Mouse (Mus musculus) forebrain, postnatal 0 days (tissue): ENCODE results near the gene Olfr1043. TPM values are rescaled to one million over a fixed set of nuclear protein-coding genes. Genes with fewer than 3 reads are reported as not detected.

Experiments used
- ATAC-seq: fragments of 200-750 bp; cut with Nextera tagmentation; 2 replicates; pipeline ENCODE4 v1.8.0; 2017; ENCODE audit warnings: mild to moderate bottlenecking, moderate library complexity
- DNase-seq: peaks from one replicate; pipeline ENCODE4 v3.0.0-alpha.2; 2015
- H3K27ac ChIP-seq: fragments of 300-500 bp; sonication (generic); 2 replicates; pipeline ENCODE4 v1.5.1; 2014; ENCODE audit warnings: low read depth, mild to moderate bottlenecking, antibody characterized with exemption, low read length, moderate library complexity, mixed read lengths
- H3K27me3 ChIP-seq: fragments of 300-500 bp; sonication (generic); 2 replicates; pipeline ENCODE4 v1.6.1; 2014; ENCODE audit warnings: mild to moderate bottlenecking, low read length, mixed read lengths; ENCODE audit not compliant: insufficient read depth
- H3K36me3 ChIP-seq: fragments of 300-500 bp; sonication (generic); 2 replicates; pipeline ENCODE4 v1.6.1; 2014; ENCODE audit warnings: mild to moderate bottlenecking, moderate library complexity; ENCODE audit not compliant: insufficient read depth
- H3K4me1 ChIP-seq: fragments of 300-500 bp; sonication (generic); 2 replicates; pipeline ENCODE4 v1.6.1; 2014; ENCODE audit warnings: antibody characterized with exemption; ENCODE audit not compliant: insufficient read depth
- H3K4me2 ChIP-seq: fragments of 300-500 bp; sonication (generic); 2 replicates; pipeline ENCODE4 v1.6.1; 2014; ENCODE audit warnings: low read depth, mild to moderate bottlenecking, moderate library complexity
- H3K4me3 ChIP-seq: fragments of 300-500 bp; sonication (generic); 2 replicates; pipeline ENCODE4 v1.5.1; 2014; ENCODE audit warnings: low read depth, low read length, mixed read lengths
- H3K9ac ChIP-seq: fragments of 300-500 bp; sonication (generic); 2 replicates; pipeline ENCODE4 v1.6.1; 2014; ENCODE audit warnings: mild to moderate bottlenecking
- H3K9me3 ChIP-seq: fragments of 300-500 bp; sonication (generic); 2 replicates; pipeline ENCODE4 v1.6.1; 2016; ENCODE audit warnings: low read length
- CTCF ChIP-seq: sonication (generic); IDR thresholded peaks from 2 replicates; pipeline ENCODE4 v1.5.1; 2016; ENCODE audit warnings: antibody characterized with exemption, control low read depth, low read depth
- WGBS: fragments of 180-500 bp; shearing (Covaris S2); extraction: QIAGEN DNeasy Blood & Tissue Kit; methylation state at CpG from one replicate; pipeline ENCODE4 v1.1.7; 2014; 5-methylcytosine and 5-hydroxymethylcytosine counted together
- polyA plus RNA-seq: library from polyadenylated mRNA; unstranded; fragments of >200 nt; fragmentation: Nextera tagmentation; extraction: Ambion mirVana; gene quantifications from 2 replicates; pipeline ENCODE4 v1.2.1, GENCODE M21; 2015
- total RNA-seq: library from RNA; depleted of rRNA; stranded (reverse); fragments of >200 nt; gene quantifications from 2 replicates; pipeline ENCODE4 v1.2.3, GENCODE M21; 2014; rRNA removed

Gene Olfr1043
- total and polyA plus RNA-seq, 2 experiments from 2014 or later = not detected

DNA sequence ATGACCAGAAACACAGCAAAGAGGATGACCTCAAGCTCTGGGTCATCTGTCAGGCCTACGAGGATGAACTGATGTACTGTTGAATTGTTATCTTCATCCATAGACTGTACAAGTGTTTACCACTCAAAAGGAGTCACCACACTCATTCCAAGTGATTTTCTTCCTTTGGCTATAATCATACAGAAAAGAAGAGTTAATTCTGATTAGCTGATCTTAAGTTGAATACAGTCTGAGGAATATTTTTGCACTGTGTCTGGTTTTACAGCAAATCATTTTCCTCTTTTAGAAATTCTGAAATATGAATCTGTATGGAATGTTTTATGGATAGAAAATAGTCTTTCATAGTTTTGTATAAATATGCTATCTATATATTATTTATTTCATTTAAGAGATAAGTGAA lies 20.7 kb downstream of the Olfr1043 start, which contains the start of gene Olfr1040:
TSS of gene Olfr1040 (minus strand) at position 101 of the 400 bp plus-strand sequence.
- H3K4me1 ChIP-seq = no peaks in the 10 kb centered on the region
- no peaks in the 10 kb centered on the region for H3K27me3 ChIP-seq
- 87% methylated on average over 1 of the region's 1 CpGs for WGBS
- H3K4me2 ChIP-seq = no peak within 1 kb of the TSS
- H3K27ac ChIP-seq = no peak within 1 kb of the TSS
- no peak for TF ChIP-seq CTCF
- no peaks in the 10 kb centered on the region for H3K9me3 ChIP-seq
- no peak within 1 kb of the TSS for H3K9ac ChIP-seq
- ATAC-seq = no peak
- DNase-seq = no peak
- H3K4me3 ChIP-seq = no peak within 1 kb of the TSS
- H3K36me3 ChIP-seq = no peaks in the 10 kb centered on the region

- no peak for DNase-seq
- Histone ChIP-seq H3K9ac (no peak within 1 kb of the TSS), H3K4me1 (no peaks in the 10 kb centered on the region), H3K27me3 (no peaks in the 10 kb centered on the region), H3K4me3 (no peak within 1 kb of the TSS), H3K9me3 (no peaks in the 10 kb centered on the region), H3K27ac (no peak within 1 kb of the TSS), H3K36me3 (no peaks in the 10 kb centered on the region), H3K4me2 (no peak within 1 kb of the TSS)
- no peak for ATAC-seq
- no peak for TF ChIP-seq CTCF
- WGBS = 94% methylated on average over 1 of the region's 1 CpGs
Observed at GRCm38 (mm10) chr2:86135828-86136227, 31.5 kb downstream of the Olfr1043 start, which contains the start of gene Olfr1039. TSS of gene Olfr1039 (minus strand) at chr2:86135928.

Other genes with a start within 250 kb of the Olfr1043 start
- gene Olfr1026, start 246.0 kb downstream of the Olfr1043 start, total RNA-seq = not detected in 2 replicates
- gene Olfr1026, start 246.0 kb downstream of the Olfr1043 start, polyA plus RNA-seq = not detected in 2 replicates
- gene Olfr1028, start 217.1 kb downstream of the Olfr1043 start, total RNA-seq = not detected in 2 replicates
- gene Olfr1028, start 217.1 kb downstream of the Olfr1043 start, polyA plus RNA-seq = not detected in 2 replicates
- not detected in 2 replicates for gene Olfr1029, start 193.6 kb downstream of the Olfr1043 start, total RNA-seq
- not detected in 2 replicates for gene Olfr1029, start 193.6 kb downstream of the Olfr1043 start, polyA plus RNA-seq
- not detected in 2 replicates for gene Olfr1030, start 188.2 kb downstream of the Olfr1043 start, total RNA-seq
- not detected in 2 replicates for gene Olfr1030, start 188.2 kb downstream of the Olfr1043 start, polyA plus RNA-seq
- gene Olfr1031, start 177.2 kb downstream of the Olfr1043 start, total RNA-seq = not detected in 2 replicates
- gene Olfr1031, start 177.2 kb downstream of the Olfr1043 start, polyA plus RNA-seq = not detected in 2 replicates
- gene Olfr1032, start 162.0 kb downstream of the Olfr1043 start, total RNA-seq = not detected in 2 replicates
- not detected in 2 replicates for gene Olfr1032, start 162.0 kb downstream of the Olfr1043 start, polyA plus RNA-seq
- gene Olfr1033, start 146.9 kb downstream of the Olfr1043 start, total RNA-seq = 0.05 and 0.08 TPM in 2 replicates
- gene Olfr1033, start 146.9 kb downstream of the Olfr1043 start, polyA plus RNA-seq = 1.1 and 1.2 TPM in 2 replicates
- not detected in 2 replicates for gene Olfr1034, start 121.7 kb downstream of the Olfr1043 start, total RNA-seq
- not detected in 2 replicates for gene Olfr1034, start 121.7 kb downstream of the Olfr1043 start, polyA plus RNA-seq
- not detected in 2 replicates for gene Olfr1036, start 93.5 kb downstream of the Olfr1043 start, total RNA-seq
- gene Olfr1036, start 93.5 kb downstream of the Olfr1043 start, polyA plus RNA-seq = not detected in 2 replicates
- gene Olfr1037, start 80.1 kb downstream of the Olfr1043 start, total RNA-seq = not detected in 2 replicates
- gene Olfr1037, start 80.1 kb downstream of the Olfr1043 start, polyA plus RNA-seq = not detected in 2 replicates
- not detected in 2 replicates for gene Olfr1039, start 31.6 kb downstream of the Olfr1043 start, total RNA-seq
- gene Olfr1039, start 31.6 kb downstream of the Olfr1043 start, polyA plus RNA-seq = not detected in 2 replicates
- not detected in 2 replicates for gene Olfr1040, start 20.8 kb downstream of the Olfr1043 start, total RNA-seq
- not detected in 2 replicates for gene Olfr1040, start 20.8 kb downstream of the Olfr1043 start, polyA plus RNA-seq
- not detected in 2 replicates for gene Olfr1042, start 5.7 kb downstream of the Olfr1043 start, total RNA-seq
- gene Olfr1042, start 5.7 kb downstream of the Olfr1043 start, polyA plus RNA-seq = not detected in 2 replicates
- not detected in 2 replicates for gene Olfr1044, start 10.3 kb upstream of the Olfr1043 start, total RNA-seq
- not detected in 2 replicates for gene Olfr1044, start 10.3 kb upstream of the Olfr1043 start, polyA plus RNA-seq
- gene Olfr52, start 18.2 kb upstream of the Olfr1043 start, total RNA-seq = not detected in 2 replicates
- gene Olfr52, start 18.2 kb upstream of the Olfr1043 start, polyA plus RNA-seq = not detected in 2 replicates
- not detected in 2 replicates for gene Olfr1045, start 35.5 kb upstream of the Olfr1043 start, total RNA-seq
- gene Olfr1045, start 35.5 kb upstream of the Olfr1043 start, polyA plus RNA-seq = not detected in 2 replicates
- not detected in 2 replicates for gene Olfr1046, start 51.8 kb upstream of the Olfr1043 start, total RNA-seq
- not detected in 2 replicates for gene Olfr1046, start 51.8 kb upstream of the Olfr1043 start, polyA plus RNA-seq
- not detected in 2 replicates for gene Olfr1047, start 63.9 kb upstream of the Olfr1043 start, total RNA-seq
- gene Olfr1047, start 63.9 kb upstream of the Olfr1043 start, polyA plus RNA-seq = not detected in 2 replicates
- not detected in 2 replicates for gene Olfr1048, start 72.8 kb upstream of the Olfr1043 start, total RNA-seq
- not detected in 2 replicates for gene Olfr1048, start 72.8 kb upstream of the Olfr1043 start, polyA plus RNA-seq
- not detected in 2 replicates for gene Olfr1049, start 90.8 kb upstream of the Olfr1043 start, total RNA-seq
- not detected in 2 replicates for gene Olfr1049, start 90.8 kb upstream of the Olfr1043 start, polyA plus RNA-seq
- gene Olfr1051, start 111.6 kb upstream of the Olfr1043 start, total RNA-seq = not detected in 2 replicates
- not detected in 2 replicates for gene Olfr1051, start 111.6 kb upstream of the Olfr1043 start, polyA plus RNA-seq
- gene Olfr1052, start 124.9 kb upstream of the Olfr1043 start, total RNA-seq = not detected in 2 replicates
- gene Olfr1052, start 124.9 kb upstream of the Olfr1043 start, polyA plus RNA-seq = not detected in 2 replicates
- not detected in 2 replicates for gene Olfr1053, start 147.8 kb upstream of the Olfr1043 start, total RNA-seq
- gene Olfr1053, start 147.8 kb upstream of the Olfr1043 start, polyA plus RNA-seq = not detected in 2 replicates
- not detected in 2 replicates for gene Olfr1054, start 167.9 kb upstream of the Olfr1043 start, total RNA-seq
- gene Olfr1054, start 167.9 kb upstream of the Olfr1043 start, polyA plus RNA-seq = not detected in 2 replicates
- not detected in 2 replicates for gene Olfr1055, start 182.8 kb upstream of the Olfr1043 start, total RNA-seq
- not detected in 2 replicates for gene Olfr1055, start 182.8 kb upstream of the Olfr1043 start, polyA plus RNA-seq
- gene Olfr1056, start 194.9 kb upstream of the Olfr1043 start, total RNA-seq = not detected in 2 replicates
- not detected in 2 replicates for gene Olfr1056, start 194.9 kb upstream of the Olfr1043 start, polyA plus RNA-seq
- gene Olfr1057, start 210.9 kb upstream of the Olfr1043 start, total RNA-seq = not detected in 2 replicates
- gene Olfr1057, start 210.9 kb upstream of the Olfr1043 start, polyA plus RNA-seq = not detected in 2 replicates
- not detected in 2 replicates for gene Olfr1058, start 221.0 kb upstream of the Olfr1043 start, total RNA-seq
- gene Olfr1058, start 221.0 kb upstream of the Olfr1043 start, polyA plus RNA-seq = not detected in 2 replicates
- not detected in 2 replicates for gene Olfr1061, start 246.5 kb upstream of the Olfr1043 start, total RNA-seq
- gene Olfr1061, start 246.5 kb upstream of the Olfr1043 start, polyA plus RNA-seq = not detected in 2 replicates